Mouse (Mus musculus) cerebellum, adult 2 months (tissue): ENCODE data around the gene Gm10837. TPM values are rescaled to one million over a fixed set of nuclear protein-coding genes. Genes with fewer than 3 reads are reported as not detected.

Source experiments
- DNase-seq, 2 experiments: peaks; one replicate each; pipeline ENCODE4 v3.0.0; 2021
- H3K27ac ChIP-seq: fragments of 200-500 bp; 2 replicates; pipeline ENCODE4 v1.5.1; 2012; ENCODE audit warnings: low read length, control low read depth, inconsistent platforms; ENCODE audit not compliant: insufficient read depth
- H3K27me3 ChIP-seq: fragments of 200-500 bp; 2 replicates; pipeline ENCODE4 v1.6.1; 2012; ENCODE audit warnings: inconsistent platforms, mild to moderate bottlenecking, low read length, moderate library complexity; ENCODE audit not compliant: control insufficient read depth, insufficient read depth
- H3K4me1 ChIP-seq: fragments of 200-500 bp; 2 replicates; pipeline ENCODE4 v1.6.1; 2011; ENCODE audit warnings: low read length; ENCODE audit not compliant: control insufficient read depth, insufficient read depth
- H3K4me3 ChIP-seq: fragments of 200-500 bp; replicated peaks from 2 replicates; pipeline ENCODE3; 2011; ENCODE audit warnings: mild to moderate bottlenecking, low read depth, low read length, control low read depth; ENCODE audit not compliant: insufficient read depth
- CTCF ChIP-seq: fragments of 200-500 bp; IDR thresholded peaks from 2 replicates; pipeline ENCODE4 v1.5.1; 2011; ENCODE audit warnings: low read depth, mild to moderate bottlenecking, control low read depth, low read length, moderate library complexity, borderline replicate concordance; ENCODE audit not compliant: insufficient read depth
- POLR2A ChIP-seq: fragments of 200-500 bp; IDR thresholded peaks from 2 replicates; pipeline ENCODE4 v1.6.1; 2011; ENCODE audit warnings: low read length, control low read depth, borderline replicate concordance; ENCODE audit not compliant: insufficient read depth
- WGBS: fragments of 180-500 bp; shearing (Covaris S2); methylation state at CpG from one replicate; pipeline ENCODE4 v1.1.7; 2018; 5-methylcytosine and 5-hydroxymethylcytosine counted together
- polyA plus RNA-seq: library from polyadenylated mRNA; depleted of rRNA; stranded (reverse); fragments of >200 nt; gene quantifications from 2 replicates; pipeline ENCODE4 v1.2.3, GENCODE M21; 2012

Gm10837 gene
- polyA plus RNA-seq, 1 experiment = 2.7 TPM

DNA sequence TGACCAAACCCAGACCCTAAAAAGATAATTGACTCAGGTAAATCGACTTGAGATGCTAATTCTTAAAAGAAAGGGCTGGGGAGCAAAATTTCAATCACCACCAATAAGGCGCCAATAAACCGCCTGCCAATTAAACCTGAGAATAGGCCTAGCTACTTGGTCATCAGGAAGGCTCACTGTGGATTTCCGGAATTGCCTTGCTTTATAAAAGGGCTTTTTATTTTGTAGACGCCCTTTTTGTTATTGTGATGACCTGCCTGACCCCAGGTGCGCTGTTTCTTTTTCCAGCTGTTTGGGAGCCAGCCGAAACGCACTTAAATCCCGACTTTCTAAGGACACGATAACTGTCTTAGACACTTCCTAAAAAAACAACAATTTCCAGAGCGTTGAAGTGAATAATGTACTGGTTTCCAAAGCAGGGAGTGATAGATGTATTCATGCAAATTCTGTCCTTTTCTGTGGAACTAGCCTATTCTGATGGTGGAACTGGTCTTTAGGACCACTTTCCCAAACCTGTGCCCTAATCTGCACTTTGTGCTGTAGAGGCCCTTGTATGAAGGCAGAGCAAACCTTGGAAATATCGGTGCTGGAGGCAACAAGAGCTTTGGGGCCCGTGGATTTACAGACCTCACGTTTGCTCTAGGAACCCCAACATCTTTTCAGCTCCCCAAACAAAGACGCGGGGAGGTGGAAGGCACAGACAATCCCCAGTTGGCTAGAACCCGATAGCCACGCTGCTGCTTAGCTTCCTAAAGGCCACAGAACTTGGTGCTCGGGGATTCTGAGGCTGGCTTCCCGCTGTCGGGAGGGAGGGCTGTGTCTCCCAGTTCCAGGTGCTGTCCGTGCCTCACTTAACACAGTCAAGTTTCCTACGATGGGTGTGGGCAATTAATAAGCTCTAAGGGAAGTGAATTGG lies 22.2 kb upstream of the Gm10837 start:
- H3K27ac ChIP-seq = peak overlapping the region; percentile 42
- peaks cover 8% of the 10 kb centered on the region for H3K4me1 ChIP-seq
- peak; percentile 52 to 74 for DNase-seq
- WGBS = 19% methylated on average over 23 of the region's 23 CpGs
- peak overlapping the region; percentile 3 for H3K4me3 ChIP-seq
- TF ChIP-seq CTCF = no peak
- H3K27me3 ChIP-seq = no peaks in the 10 kb centered on the region

DNA sequence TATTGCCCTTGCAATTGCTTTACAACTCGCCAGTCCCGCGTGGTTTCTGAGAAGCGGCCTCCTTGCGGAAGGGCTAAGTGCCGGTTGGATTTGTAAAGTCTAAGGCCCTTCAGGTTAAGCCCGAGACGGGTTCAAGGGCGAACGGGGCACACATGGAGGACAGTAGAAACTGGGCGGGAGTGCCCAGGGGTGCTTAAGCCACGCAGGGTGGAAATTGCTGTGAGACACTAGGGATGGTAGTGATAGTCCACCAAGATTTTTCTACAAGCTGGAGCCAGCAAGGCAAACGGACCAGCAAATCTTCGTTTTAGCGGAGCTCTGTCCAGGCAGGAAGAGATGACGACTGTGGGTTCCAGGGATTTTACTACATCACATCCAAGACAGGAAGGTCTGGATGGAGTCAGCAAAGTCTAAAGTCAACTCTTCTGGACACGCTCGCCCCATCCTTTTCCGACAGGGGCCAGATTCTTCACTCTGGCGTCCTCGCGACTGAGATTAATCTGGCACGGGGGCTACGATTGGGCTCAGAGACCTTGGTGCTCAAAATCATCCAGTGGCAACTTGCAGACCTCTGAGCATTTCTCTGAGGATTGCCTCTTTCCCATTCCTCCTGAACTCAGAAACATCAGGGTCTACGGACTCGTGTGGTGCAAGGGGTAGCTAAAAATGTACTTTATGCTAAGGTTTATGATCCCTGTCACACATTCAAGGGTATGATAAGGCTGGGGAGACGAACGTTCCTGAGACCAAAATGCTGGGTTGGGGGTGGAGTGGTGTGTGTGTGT lies 21.2 kb upstream of the Gm10837 start:
- TF ChIP-seq POLR2A = 0 out of 2 replicates have a peak, but pooled peaks have one; percentile 3
- TF ChIP-seq CTCF = no peak
- DNase-seq = peak; percentile 62 to 78
- peaks cover 8% of the 10 kb centered on the region for H3K4me1 ChIP-seq
- H3K4me3 ChIP-seq = peak overlapping the region; percentile 51
- 11% methylated on average over 28 of the region's 28 CpGs for WGBS
- H3K27ac ChIP-seq = peak overlapping the region; percentile 86
- no peaks in the 10 kb centered on the region for H3K27me3 ChIP-seq

DNA sequence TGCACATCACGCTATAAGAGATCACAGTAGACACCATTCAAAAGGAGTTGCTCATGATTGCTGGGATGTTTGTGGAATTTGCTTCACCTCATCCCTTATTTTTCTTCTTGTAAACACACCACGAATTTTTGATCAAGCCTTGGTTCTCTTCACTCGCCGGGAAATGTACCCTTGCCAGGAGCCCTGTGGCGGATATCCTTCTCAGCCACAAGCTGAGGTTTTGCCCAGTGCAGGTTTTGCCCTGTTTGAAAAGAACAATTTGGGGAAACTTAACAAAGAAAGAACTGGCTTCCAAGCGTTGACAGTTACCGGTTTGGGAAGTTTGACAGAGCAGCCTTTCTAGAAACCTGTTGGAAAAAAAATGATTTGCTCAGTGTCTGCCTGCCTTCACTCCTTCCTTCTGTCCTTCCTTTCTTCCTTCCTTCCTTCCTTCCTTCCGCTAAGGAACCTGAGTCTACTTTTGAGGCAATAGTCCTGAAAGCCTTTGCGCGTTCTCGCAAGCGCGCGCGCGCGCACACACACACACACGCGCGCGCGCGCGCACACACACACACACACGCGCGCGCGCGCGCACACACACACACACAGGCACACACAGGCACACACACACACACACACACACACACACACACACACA lies 18.8 kb upstream of the Gm10837 start:
- peak; percentile 65 to 68 for DNase-seq
- no peak for TF ChIP-seq POLR2A
- TF ChIP-seq CTCF = no peak
- Histone ChIP-seq H3K27ac (peak overlapping the region; percentile 88), H3K4me1 (peaks cover 5% of the 10 kb centered on the region; the same call in 1 of the 2 replicates), H3K27me3 (no peaks in the 10 kb centered on the region), H3K4me3 (peak overlapping the region; percentile 64)
- WGBS = 4% methylated on average over 27 of the region's 31 CpGs

DNA sequence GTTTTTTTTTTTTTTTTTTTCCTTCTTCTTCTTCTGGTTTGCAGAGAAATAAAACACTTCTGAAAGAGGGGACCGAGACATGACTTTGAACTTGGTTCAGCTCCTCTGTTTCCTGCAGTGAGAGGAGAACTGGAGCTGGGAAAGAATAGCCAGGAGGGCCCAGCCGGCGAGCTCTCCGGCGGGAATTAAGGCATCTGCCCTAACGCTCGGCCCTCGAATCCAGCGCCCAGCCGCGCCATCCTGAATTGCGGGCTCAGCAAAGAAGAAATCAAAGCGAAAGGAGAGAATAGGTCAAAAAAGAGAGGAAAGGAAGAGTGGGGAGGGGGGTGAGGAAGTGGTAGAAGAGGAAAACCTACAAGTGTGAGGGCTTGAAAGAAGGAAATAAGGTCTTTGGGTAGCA lies 18.2 kb upstream of the Gm10837 start:
- Histone ChIP-seq H3K27me3 (no peaks in the 10 kb centered on the region), H3K4me1 (peaks cover 5% of the 10 kb centered on the region; the same call in 1 of the 2 replicates), H3K27ac (peak overlapping the region; percentile 88), H3K4me3 (peak overlapping the region; percentile 64)
- WGBS = 4% methylated on average over 13 of the region's 13 CpGs
- DNase-seq = peak; percentile 54 to 69
- TF ChIP-seq CTCF (no peak), POLR2A (no peak)

DNA sequence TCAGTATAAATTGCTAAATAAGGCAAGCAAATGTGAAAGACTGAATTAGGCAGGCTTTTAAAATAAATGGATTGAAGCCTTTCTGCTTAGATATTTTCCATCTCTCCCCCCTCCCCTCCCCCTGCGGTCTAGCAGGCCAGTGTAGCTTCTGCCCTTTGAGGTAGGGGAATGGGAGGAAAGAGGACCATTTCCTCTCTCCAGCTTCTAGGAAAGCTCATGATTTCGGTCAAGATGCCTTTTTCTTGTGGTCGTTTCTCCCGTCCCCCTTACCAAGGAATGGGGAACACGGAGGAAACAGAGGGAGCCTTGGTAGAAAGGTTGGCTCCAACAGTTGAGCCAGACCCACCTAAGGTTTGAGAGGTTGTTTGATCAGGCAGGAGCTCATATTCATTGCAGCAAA lies 17.7 kb upstream of the Gm10837 start:
- H3K4me3 ChIP-seq = peak overlapping the region; percentile 64
- no peak for TF ChIP-seq CTCF
- TF ChIP-seq POLR2A = no peak
- 10% methylated on average over 5 of the region's 5 CpGs for WGBS
- peak overlapping the region; percentile 88 for H3K27ac ChIP-seq
- DNase-seq = peak; percentile 42 to 61
- no peaks in the 10 kb centered on the region for H3K27me3 ChIP-seq
- peaks cover 5% of the 10 kb centered on the region; the same call in 1 of the 2 replicates for H3K4me1 ChIP-seq

DNA sequence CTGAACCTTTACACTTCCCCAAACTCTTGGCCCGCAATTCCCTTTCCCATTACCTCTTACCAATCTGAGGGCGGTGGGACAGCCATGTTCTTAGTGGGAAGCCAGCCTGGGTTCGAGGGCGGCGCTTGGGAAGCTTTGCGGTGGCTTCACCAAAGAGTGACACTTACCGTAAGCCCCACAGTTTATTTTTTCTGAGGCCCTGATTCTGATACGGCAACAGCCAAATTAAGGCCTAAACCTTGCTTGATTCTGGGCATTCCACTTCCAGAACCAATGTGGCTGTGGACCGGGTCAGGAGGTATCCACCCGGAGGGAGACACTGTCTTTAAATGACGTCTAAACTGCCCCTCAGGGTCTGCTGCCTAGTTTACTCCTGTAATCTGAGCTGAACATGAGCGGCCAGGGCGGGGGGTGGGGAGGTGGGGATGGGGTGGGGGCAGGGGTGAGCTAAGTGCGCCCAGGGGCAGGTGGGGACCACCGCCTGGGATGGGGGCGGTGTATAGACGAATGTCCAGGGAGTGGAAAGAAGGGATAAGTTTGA lies 17.1 kb upstream of the Gm10837 start:
- Histone ChIP-seq H3K27me3 (no peaks in the 10 kb centered on the region), H3K4me1 (peaks cover 5% of the 10 kb centered on the region; the same call in 1 of the 2 replicates), H3K27ac (peak overlapping the region; percentile 88), H3K4me3 (peak overlapping the region; percentile 94)
- 3% methylated on average over 17 of the region's 17 CpGs for WGBS
- TF ChIP-seq CTCF = no peak
- no peak for TF ChIP-seq POLR2A
- peak; percentile 57 to 69 for DNase-seq
